Mouse (Mus musculus): ENCODE data around the gene Trmt6.

DNA sequence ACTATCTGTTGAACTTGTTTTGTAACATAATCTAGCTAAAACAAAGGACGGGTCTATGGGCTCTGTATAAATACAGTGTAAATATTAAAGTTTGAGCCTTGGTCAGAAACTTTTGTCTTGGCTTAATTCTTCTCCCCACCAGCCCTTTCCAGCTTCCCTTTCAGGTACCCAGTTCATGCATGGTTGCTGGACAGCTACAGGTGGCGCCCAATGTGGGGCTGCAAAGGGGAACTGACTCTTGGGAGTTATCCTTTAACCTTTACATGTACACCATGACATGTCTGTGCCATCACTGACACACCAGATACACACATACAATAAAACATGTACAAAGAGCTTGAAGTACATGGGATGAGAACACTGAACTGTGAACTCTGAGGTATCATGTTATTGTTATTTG lies 12.9 kb downstream of the Trmt6 start:
- TF ChIP-seq CTCF (conservative IDR thresholded peaks at IDR 0.05; ENCODE audit: insufficient read depth, insufficient read length, low read depth, low read length) (no peak), POLR2A (IDR thresholded peaks at IDR 0.05; ENCODE audit: low read depth, low read length) (no peak)
